Mouse (Mus musculus) gastrocnemius, adult 2 months (tissue): ENCODE measurements around the gene Aaas. TPM values are rescaled to one million over a fixed set of nuclear protein-coding genes. Genes with fewer than 3 reads are reported as not detected.
"Not testable (repeated sequence)": the region's sequence is repeated elsewhere in the genome, so short reads cannot be mapped to it uniquely, and the experiment has no call there.

Experiments
- DNase-seq: peaks from one replicate; pipeline ENCODE4 v3.0.0; 2022
- H3K27ac ChIP-seq: fragments of 200-600 bp; 2 replicates; pipeline ENCODE4 v1.8.1; 2022; ENCODE audit warnings: mild to moderate bottlenecking
- H3K4me3 ChIP-seq: fragments of 200-600 bp; 2 replicates; pipeline ENCODE4 v1.8.1; 2022; ENCODE audit warnings: mild to moderate bottlenecking, moderate library complexity
- CTCF ChIP-seq: fragments of 200-600 bp; IDR thresholded peaks from 2 replicates; pipeline ENCODE4 v1.8.1; 2022; ENCODE audit warnings: antibody characterized with exemption, mild to moderate bottlenecking, moderate library complexity
- intact Hi-C: fragments of 180-260 bp; cut with DNase I; formaldehyde crosslinking; loops from one replicate; pipeline ENCODE4 v1.15.1; 2025
- total RNA-seq, 2 experiments: library from RNA; stranded (reverse); gene quantifications; 2 replicates each; pipeline ENCODE4 v1.2.3; 2021

Aaas gene
- total RNA-seq, 2 experiments from 2014 or later: 5.7 to 7.8 TPM

- intact Hi-C loops: no loop called here
- no peak for DNase-seq
- TF ChIP-seq CTCF: peak; percentile 4; the same call in 1 of the 2 replicates
- no peak overlapping the region for H3K4me3 ChIP-seq
- H3K27ac ChIP-seq: no peak overlapping the region
Measured at GRCm38 (mm10) chr15:102353986-102354385, 3.4 kb upstream of the Aaas start.

GRCm38 (mm10) chr15:102352177-102352576 is 1.6 kb upstream of the Aaas start:
- intact Hi-C loops: no loop called here
- Histone ChIP-seq H3K4me3 (no peak overlapping the region), H3K27ac (no peak overlapping the region)
- TF ChIP-seq CTCF: peak; percentile 14; the same call in 1 of the 2 replicates
- DNase-seq: no peak

- TF ChIP-seq CTCF: no peak
- DNase-seq: no peak
- intact Hi-C loops: no loop called here
- Histone ChIP-seq H3K4me3 (peak overlapping the region; percentile 81), H3K27ac (peak overlapping the region; percentile 93)
Measured at GRCm38 (mm10) chr15:102350942-102351291, 346 bp upstream of the Aaas start.

- no peak for TF ChIP-seq CTCF
Measured at GRCm38 (mm10) chr15:102346444-102346843, 4.1 kb downstream of the Aaas start.

GRCm38 (mm10) chr15:102344490-102344889 is 6.1 kb downstream of the Aaas start:
- intact Hi-C loops: loop anchor here (5.0 kb wide), 2 partner anchors 33 to 98 kb away; no protein-coding TSS in a partner anchor
- DNase-seq: no peak
- no peak overlapping the region for H3K27ac ChIP-seq
- no peak overlapping the region for H3K4me3 ChIP-seq
- TF ChIP-seq CTCF: no peak

More at GRCm38 (mm10) chr15:102346444-102346843, 4.1 kb downstream of the Aaas start:
- DNase-seq: no peak
- intact Hi-C loops: no loop called here
- Histone ChIP-seq H3K4me3 (no peak overlapping the region), H3K27ac (no peak overlapping the region)

- H3K27ac ChIP-seq: no peak overlapping the region
- peak; percentile 82 for TF ChIP-seq CTCF
- intact Hi-C loops: loop anchor here (5.0 kb wide), 2 partner anchors 36 to 101 kb away; no protein-coding TSS in a partner anchor
- peak; percentile 40 for DNase-seq
- H3K4me3 ChIP-seq: no peak overlapping the region
Measured at GRCm38 (mm10) chr15:102341580-102341979, 9.0 kb downstream of the Aaas start.

GRCm38 (mm10) chr15:102339612-102340011 is 11.0 kb downstream of the Aaas start:
- no peak for TF ChIP-seq CTCF
- no peak for DNase-seq
- Histone ChIP-seq H3K4me3 (no peak overlapping the region), H3K27ac (no peak overlapping the region)
- intact Hi-C loops: loop anchor here (5.0 kb wide), 2 partner anchors 38 to 103 kb away; no protein-coding TSS in a partner anchor

- Histone ChIP-seq H3K4me3 (no peak overlapping the region), H3K27ac (no peak overlapping the region)
- TF ChIP-seq CTCF: no peak
- intact Hi-C loops: no loop called here
- no peak for DNase-seq
Measured at GRCm38 (mm10) chr15:102336946-102337345, 13.6 kb downstream of the Aaas start.

- DNase-seq, intact Hi-C loops: not testable (repeated sequence)
Measured at GRCm38 (mm10) chr15:102335925-102336324, 14.6 kb downstream of the Aaas start.

GRCm38 (mm10) chr15:102335254-102335653 is 15.3 kb downstream of the Aaas start:
- Histone ChIP-seq H3K4me3 (no peak overlapping the region), H3K27ac (no peak overlapping the region)
- DNase-seq: no peak
- intact Hi-C loops: no loop called here
- no peak for TF ChIP-seq CTCF

More at GRCm38 (mm10) chr15:102335925-102336324, 14.6 kb downstream of the Aaas start:
- not testable (repeated sequence) for H3K4me3 ChIP-seq, H3K27ac ChIP-seq
- TF ChIP-seq CTCF: peak; percentile 7; the same call in 1 of the 2 replicates

- peak within 1 kb of the TSS; percentile 88 for H3K4me3 ChIP-seq
- peak; percentile 86 for DNase-seq
- TF ChIP-seq CTCF: no peak
- peak within 1 kb of the TSS; percentile 86 for H3K27ac ChIP-seq
- intact Hi-C loops: no loop called here
Measured at GRCm38 (mm10) chr15:102331610-102332015, 19.0 kb downstream of the Aaas start, which contains the start of gene Myg1. Gene Myg1 (plus strand): TSS chr15:102331709.

- no peak for TF ChIP-seq CTCF
- H3K4me3 ChIP-seq: peak overlapping the region; percentile 89
- peak overlapping the region; percentile 89 for H3K27ac ChIP-seq
- intact Hi-C loops: no loop called here
- no peak for DNase-seq
Measured at GRCm38 (mm10) chr15:102326892-102327291, 23.7 kb downstream of the Aaas start.

- Histone ChIP-seq H3K4me3 (peak within 1 kb of the TSS; percentile 89), H3K27ac (peak within 1 kb of the TSS; percentile 89)
- DNase-seq: peak; percentile 91
- intact Hi-C loops: no loop called here
- TF ChIP-seq CTCF: peak; percentile 64
Measured at GRCm38 (mm10) chr15:102326022-102326576, 24.5 kb downstream of the Aaas start, which contains the start of gene Pfdn5. Gene Pfdn5 (plus strand): TSS chr15:102326116.
